Mouse (Mus musculus): ENCODE measurements around the gene Ppm1a.

GRCm38 (mm10) chr12:72786551-72786950 is 29.3 kb downstream of the Ppm1a start:
- no peak for TF ChIP-seq POLR2A (IDR thresholded peaks at IDR 0.05; ENCODE audit: borderline replicate concordance, insufficient read depth, low read length)
- TF ChIP-seq CTCF (IDR thresholded peaks at IDR 0.05; ENCODE audit: borderline replicate concordance, insufficient read depth, low read depth, low read length) = no peak
